Mouse (Mus musculus) megakaryocyte, embryonic 14.5 days (primary cell): ENCODE results near the gene Fgfr2.

Experiments
- FLI1 ChIP-seq: IDR thresholded peaks from 2 replicates; pipeline ENCODE4 v1.6.1; 2012; ENCODE audit warnings: low read length, inconsistent platforms, mixed read lengths
- GATA1 ChIP-seq: IDR thresholded peaks from 3 replicates; pipeline ENCODE4 v1.6.1; 2012; ENCODE audit warnings: mixed read lengths, low read length, inconsistent platforms, borderline replicate concordance

DNA sequence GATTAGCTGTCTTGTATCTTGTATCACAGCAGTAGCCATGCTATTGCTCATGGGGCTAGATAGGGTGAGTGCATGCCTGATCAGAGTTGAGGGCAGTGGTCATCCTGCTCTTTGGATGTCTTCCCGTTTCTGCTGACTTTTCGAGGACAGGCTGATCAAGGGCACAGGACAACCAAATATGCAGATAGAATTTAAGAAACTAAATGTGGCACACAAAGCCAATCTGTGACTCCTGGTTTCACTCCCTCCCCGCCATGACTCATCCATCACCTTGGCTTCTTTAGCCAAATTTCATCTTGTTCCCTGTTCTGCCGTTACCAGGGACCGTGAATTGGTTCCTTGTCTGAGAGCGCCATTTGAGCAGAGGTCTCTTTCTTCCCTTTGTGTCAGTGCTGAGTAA, 1469.7 kb downstream of the Fgfr2 start:
- TF ChIP-seq GATA1 (no peak), FLI1 (no peak)
